Mouse (Mus musculus): ENCODE data around the gene Nav3.

Nav3 gene

DNA sequence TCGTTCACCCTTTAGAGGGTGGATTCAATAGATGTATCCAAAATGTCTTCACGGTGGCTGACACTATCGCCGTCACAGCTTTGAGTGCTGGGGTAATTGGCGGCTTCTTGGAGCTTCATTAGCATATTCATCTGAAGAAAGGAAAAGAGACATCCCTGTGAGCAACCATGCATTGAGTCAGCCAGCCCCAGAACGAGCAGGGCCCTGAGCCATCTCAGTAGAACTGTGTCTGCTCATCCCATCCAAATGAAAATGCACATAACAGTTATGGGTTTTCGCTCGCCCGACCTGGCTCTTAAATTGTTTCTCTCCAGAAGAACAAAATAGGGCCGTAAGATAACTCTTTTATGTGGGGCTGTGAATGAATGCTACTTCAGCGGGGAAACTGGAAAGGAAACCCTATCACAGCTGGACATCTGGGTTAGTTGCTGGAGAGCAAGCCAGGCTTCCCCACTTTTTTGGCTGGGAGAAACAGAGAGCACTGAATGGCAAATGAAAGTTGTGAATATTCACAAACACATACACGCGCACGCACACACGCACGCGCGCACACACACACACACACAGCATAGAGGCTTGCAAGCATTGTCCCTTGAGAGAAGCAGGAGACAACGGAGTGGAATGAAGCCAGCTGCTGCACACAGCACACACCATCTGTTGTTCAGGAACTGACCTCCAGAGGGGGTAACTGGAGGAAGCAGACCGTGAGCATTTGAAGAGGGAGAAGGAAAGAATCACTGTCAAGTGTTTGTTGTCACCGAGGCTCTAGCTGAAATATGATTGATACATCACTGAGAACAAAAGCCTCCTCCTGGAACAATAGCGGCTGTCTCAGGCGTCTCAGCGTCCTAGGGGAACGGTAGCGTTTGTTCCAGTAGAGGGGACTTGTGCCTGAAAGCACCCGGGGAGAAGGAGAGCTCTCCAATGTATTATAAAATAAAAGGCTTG, 771.6 kb downstream of the Nav3 start:
- in situ Hi-C loops (cut with MboI; ENCODE audit: low pct_unique_long_range_greater_than_20kb in 1 of 2, low sequenced_read_pairs in 2 of 2, unreplicated experiment in 1 of 2), result no loop called here

DNA sequence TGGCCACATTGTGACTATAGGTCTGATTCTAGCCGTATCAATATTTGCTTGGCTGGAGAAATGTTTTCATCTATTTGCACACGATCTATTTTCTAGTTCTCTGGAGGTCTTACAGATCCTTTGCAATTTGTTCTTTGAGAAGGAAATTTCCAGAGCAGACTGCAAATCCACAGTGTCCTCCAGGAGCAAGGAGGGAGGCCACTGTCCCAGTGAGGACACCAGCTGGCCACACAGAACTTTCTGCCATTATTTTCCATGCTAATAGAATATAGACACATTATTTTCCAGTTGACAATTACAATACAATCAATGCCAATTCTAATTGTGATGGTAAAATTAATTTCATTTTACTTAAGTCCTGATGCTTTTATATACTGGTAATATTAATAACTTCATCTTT, 783.1 kb downstream of the Nav3 start:
- in situ Hi-C loops (cut with MboI; ENCODE audit: low pct_unique_long_range_greater_than_20kb in 1 of 2, low sequenced_read_pairs in 2 of 2, unreplicated experiment in 1 of 2), result no loop called here

- in situ Hi-C loops (cut with MboI; ENCODE audit: low pct_unique_long_range_greater_than_20kb in 1 of 2, low sequenced_read_pairs in 2 of 2, unreplicated experiment in 1 of 2), result no loop called here
These were observed 788.6 kb downstream of the Nav3 start for GRCm38 (mm10) chr10:109667453-109667852.

DNA sequence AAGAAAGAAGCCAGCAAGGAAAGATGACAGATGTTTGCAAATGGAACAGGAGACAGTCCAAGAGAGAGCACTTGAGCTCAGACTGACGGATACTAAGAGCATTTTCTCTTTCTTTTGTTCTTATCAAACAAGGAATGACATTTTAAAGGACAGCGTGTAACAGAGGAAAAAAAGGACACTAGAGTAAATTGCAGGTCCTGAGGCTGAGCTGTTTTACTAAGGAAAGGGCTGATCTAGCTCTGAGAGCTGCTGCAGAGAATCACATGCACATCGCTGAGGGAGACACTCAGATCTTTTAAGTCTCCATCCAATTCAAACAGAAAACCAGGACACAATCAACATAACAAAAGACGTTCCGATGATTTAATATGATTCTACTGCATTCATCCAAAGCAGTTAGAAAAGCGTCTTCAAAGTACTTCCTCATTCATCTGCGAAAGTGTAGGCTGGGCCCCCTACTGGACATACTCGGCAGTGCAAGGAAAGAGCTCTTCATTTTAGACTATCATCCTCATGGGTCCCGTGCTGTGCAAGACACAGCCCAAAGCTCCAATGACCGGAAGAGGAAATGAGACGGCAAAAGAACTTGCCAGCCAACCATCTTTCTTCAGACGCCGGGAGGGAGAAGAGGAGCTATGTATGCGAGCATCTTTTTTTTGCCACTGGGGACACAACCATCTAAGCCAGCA, 791.2 kb downstream of the Nav3 start:
- in situ Hi-C loops (cut with MboI; ENCODE audit: low pct_unique_long_range_greater_than_20kb in 1 of 2, low sequenced_read_pairs in 2 of 2, unreplicated experiment in 1 of 2), result no loop called here

DNA sequence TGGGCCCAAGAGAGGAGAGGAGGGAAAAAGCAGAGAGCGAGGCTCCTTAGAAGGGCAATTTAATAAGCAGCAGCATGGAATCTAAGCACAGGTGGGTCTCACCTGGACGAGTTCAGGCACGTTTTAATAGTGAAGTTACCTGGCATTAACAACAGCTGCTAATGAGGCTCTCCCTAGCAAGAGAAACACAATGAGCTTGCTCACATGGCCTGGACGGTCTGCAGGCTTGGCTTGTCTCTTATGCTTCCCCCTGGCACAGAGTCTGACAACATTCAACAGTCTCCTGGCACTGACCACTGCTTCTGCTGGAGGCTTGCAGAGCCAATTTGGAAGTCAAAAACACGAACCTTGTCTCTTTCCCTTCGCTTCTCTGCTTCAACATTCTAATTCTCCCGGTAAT, 804.5 kb downstream of the Nav3 start:
- in situ Hi-C loops (cut with MboI; ENCODE audit: low pct_unique_long_range_greater_than_20kb in 1 of 2, low sequenced_read_pairs in 2 of 2, unreplicated experiment in 1 of 2), result no loop called here

- in situ Hi-C loops (cut with MboI; ENCODE audit: low pct_unique_long_range_greater_than_20kb in 1 of 2, low sequenced_read_pairs in 2 of 2, unreplicated experiment in 1 of 2), result no loop called here
These were observed 812.4 kb downstream of the Nav3 start for GRCm38 (mm10) chr10:109643598-109643997.

- in situ Hi-C loops (cut with MboI; ENCODE audit: low pct_unique_long_range_greater_than_20kb in 1 of 2, low sequenced_read_pairs in 2 of 2, unreplicated experiment in 1 of 2), result no loop called here
These were observed 814.2 kb downstream of the Nav3 start for GRCm38 (mm10) chr10:109641806-109642205.

DNA sequence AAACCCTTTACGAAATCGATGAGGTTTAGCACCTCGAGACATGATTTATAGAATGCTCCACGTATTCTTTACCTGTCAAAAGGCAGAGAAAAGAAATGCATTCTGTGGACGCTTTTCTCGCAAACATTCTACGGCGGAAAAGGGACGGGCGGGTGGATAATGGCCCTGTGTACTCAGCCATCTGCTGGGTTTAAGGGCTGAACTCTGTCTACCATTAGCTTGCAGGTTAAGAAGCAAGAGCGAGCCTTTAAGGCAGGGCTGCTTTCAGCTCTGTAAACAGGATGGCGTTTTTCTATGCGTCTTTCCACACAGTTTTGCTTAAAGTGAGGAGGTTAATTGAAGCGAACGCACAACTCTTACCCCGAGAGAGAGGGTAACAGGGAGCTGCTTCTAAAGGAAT, 818.3 kb downstream of the Nav3 start:
- in situ Hi-C loops (cut with MboI; ENCODE audit: low pct_unique_long_range_greater_than_20kb in 1 of 2, low sequenced_read_pairs in 2 of 2, unreplicated experiment in 1 of 2), result no loop called here

Measured in mouse embryonic stem cell (cell line).